Mouse (Mus musculus) skeletal muscle tissue, adult 2 months (tissue): ENCODE results near the gene Sash3.

Source experiments
- DNase-seq: peaks from one replicate; pipeline ENCODE4 v3.0.0-alpha.2; 2012; ENCODE audit warnings: low read depth, low spot score

Gene Sash3

DNA sequence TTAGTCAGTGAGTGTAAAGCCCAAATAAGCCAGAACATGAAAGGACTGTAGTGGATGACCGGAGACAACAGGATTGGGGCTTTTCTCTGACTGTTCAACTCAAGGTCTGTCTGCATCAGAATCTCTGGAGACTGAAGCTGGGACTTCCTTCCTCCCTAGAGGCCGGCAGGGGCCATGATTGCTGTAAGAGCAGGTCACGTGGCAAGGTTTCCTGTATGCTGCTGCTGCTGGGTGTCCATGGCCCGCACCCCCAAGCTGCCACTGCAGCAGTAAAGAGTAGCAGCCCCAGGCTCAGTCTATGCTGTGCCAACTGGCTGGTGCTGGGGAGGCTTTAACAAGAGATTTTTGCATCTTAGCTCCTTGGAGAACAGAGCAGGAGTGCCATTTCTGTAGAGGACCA lies at the start of gene Sash3:
TSS of gene Sash3 (plus strand) at position 175 of the 400 bp plus-strand sequence.
- peak; percentile 26 for DNase-seq

- no peak for DNase-seq
Observed at GRCm38 (mm10) chrX:48096580-48096979, 49.7 kb upstream of the Sash3 start.

DNA sequence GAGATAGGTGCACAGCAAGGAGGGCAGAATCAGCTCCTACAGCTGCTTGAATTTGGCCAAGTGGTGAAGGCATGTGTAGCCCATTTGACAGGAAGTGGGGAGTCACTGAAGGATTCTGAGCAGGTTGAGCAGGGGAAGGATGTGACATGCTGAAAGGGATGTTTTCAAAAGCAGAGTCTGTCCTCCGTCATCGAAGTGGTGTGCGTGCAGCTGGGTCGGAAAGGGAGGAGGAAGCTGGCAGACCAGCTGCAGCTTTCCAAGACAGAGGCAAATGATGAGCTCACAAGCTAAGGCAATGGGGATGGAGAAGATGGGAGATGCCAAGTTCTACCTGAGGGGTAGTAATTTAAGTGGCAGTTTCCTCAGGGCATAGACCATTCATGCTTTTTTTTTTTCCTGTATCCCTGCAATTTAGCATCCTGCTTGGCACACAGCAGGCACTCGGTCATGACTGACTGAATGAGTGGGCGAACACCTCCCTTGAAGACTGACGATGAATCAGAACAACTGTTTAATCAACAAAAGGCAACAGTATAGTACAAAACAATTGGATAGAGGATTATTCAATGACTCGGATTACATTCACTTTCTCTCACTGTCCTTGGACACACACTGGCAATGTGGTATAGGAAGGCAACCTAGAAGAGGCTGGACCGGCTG lies 47.6 kb upstream of the Sash3 start:
- DNase-seq, result no peak

- no peak for DNase-seq
Observed at GRCm38 (mm10) chrX:48099871-48100270, 46.4 kb upstream of the Sash3 start.

DNA sequence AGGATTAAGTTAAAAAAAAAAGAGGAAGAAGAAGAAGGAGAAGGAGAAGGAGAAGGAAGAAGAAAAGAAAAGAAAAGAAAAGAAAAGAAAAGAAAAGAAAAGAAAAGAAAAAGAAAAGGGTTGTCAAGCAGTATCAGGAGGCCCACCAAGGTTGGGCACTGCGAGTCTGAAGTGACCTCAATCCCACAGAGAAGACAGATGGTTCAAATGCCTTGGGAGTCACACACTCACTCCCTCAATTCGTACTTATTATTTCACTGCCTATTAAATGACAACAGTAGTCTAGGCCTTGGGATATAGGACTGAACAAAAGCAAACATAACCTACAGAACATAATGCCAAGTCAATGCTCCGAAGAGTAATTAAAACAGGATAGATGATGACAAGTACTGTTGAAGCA lies 43.0 kb upstream of the Sash3 start:
- no peak for DNase-seq

GRCm38 (mm10) chrX:48104736-48105441 lies 41.3 kb upstream of the Sash3 start:
- no peak for DNase-seq

- peak; percentile 50 for DNase-seq
Observed at GRCm38 (mm10) chrX:48106226-48106625, 40.0 kb upstream of the Sash3 start.

GRCm38 (mm10) chrX:48108394-48109315 lies 37.6 kb upstream of the Sash3 start, which contains the start of gene Xpnpep2:
Xpnpep2 (plus strand) TSS chrX:48108725.
- peak; percentile 37 for DNase-seq

DNA sequence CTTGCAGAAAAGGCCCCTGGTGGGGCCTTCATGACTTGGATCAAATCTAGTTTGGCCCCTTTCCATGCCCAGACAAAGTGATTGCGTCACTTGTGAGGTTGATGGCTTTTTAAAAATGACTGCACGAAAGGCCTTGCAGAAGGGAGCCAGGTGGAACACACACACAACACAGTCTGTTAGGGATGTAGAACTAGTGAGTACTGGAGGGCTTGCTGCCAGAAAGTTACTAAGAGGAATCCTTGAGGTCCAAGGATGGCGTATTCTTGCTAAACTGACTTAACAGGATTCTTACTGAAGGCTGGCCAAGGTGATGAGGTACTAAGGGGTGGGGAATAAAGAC lies 37.0 kb upstream of the Sash3 start:
- DNase-seq, result no peak

GRCm38 (mm10) chrX:48119294-48119693 lies 26.9 kb upstream of the Sash3 start:
- DNase-seq, result no peak

DNA sequence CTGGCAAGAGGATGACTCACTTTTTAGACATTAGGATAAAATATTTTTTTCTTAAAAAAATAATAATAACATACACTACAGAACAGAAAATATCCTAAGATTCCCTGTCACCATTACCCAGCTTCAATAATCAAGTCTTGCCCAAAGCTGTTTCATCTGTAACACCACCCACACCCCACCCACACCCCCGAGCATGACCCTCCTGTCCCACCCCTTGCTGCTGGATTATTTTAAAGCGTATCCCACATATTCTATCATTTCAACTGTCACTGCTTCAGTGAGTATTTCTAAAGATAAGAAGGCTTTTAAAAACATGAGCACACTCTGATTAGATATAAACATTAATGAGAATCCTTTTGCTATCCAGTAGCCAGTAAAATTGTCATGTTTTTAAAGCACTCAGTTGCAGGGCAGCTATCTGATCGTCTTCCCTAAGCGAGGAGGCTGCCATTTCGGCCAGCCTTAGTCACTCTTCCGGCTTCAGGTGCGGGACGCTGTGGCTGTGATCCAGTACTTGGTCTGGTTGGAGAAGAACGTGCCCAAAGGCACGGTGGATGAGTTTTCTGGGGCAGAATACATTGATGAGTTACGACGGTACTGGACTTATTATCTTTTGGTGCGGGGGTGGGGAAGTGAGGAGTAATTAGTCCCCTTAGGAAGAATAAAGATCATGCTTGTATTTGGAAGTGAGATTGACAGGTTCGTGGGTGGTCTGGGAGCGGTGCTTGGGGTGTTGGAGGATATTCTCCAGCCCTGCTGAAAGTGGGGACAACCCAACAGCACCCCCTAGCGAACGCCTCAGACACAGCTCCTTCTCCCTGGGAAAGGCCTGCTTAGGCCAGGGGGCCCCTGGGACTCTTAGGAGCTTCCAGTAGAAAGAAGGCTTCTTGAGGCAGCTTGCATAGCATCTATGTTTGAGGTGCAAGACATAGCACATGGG lies 21.8 kb upstream of the Sash3 start:
- DNase-seq, result no peak

GRCm38 (mm10) chrX:48126903-48127476 lies 19.2 kb upstream of the Sash3 start:
- DNase-seq, result no peak

DNA sequence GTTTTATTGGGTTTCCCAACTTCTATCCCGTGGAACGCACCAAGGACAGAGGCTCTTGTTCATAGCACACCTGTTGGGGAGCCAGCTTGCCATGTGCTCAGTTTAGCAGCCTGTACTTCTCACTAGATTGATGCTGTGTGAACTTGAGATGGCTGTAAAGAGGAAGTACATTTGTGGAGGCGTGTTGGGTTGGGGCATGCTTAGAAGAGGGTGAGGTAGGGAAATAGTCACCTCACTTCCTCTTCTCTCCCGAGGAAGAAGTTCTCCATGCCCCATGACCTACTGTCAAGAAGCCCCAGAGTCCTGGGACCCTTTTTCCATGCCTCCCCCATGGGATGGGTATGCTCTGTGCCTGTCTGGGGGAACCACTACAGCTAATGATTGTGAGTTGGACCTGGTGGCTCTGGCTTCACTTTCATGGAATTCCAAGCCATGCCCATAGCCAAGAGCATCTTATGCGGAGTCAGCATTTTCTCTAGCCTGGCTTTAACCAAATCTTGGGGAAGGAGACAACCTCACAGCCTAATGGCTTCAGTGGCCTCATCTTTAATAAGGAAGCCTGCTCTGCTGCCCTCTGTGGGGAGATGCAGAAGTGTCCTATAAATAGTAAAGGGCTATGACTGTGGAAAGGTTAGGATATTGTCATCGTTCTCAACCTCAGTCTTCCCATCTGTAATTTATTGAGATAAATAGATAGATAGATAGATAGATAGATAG lies 18.6 kb upstream of the Sash3 start:
- DNase-seq, result no peak

DNA sequence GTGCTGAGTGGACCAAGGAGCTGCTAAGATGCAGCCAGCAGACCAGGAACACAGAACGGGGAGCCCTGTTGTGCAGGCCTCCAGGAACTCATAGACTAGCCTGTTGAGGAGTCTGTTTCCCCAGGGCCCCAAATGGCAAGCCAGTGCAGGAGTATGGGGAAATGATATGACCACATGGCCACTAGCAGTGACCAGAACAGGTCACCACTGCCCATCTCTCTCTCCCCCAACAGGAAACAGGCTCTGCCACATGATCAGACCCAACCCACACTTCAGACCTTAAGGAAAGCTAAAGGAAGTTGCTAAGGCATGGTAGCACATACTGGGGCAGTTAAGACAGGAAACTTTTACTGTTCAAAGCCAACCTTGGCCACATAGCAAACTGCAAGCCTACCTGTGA lies 17.1 kb upstream of the Sash3 start:
- no peak for DNase-seq

DNA sequence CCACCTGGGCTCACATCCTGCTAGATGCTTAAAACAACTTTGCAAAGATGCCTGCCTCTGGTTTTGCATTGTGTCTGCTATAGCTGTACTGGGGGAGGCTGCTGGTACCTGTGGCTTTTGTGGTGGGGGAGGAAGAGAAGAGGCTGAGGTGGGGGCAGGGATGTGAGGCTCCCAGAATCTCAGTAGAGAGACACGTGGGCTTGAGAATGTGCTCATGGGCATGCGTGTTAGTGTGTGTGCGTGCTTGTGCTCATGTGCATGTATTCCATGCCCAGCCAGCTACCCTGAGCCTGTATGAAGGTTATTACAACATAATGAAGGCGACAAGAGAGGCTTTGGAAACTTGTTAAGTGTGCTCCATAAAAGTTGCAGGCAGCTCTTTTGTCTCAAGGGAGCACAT lies 9.3 kb upstream of the Sash3 start:
- no peak for DNase-seq

- DNase-seq, result no peak
Observed at GRCm38 (mm10) chrX:48138011-48138410, 8.2 kb upstream of the Sash3 start.

GRCm38 (mm10) chrX:48138539-48139275 lies 7.5 kb upstream of the Sash3 start:
- no peak for DNase-seq

DNA sequence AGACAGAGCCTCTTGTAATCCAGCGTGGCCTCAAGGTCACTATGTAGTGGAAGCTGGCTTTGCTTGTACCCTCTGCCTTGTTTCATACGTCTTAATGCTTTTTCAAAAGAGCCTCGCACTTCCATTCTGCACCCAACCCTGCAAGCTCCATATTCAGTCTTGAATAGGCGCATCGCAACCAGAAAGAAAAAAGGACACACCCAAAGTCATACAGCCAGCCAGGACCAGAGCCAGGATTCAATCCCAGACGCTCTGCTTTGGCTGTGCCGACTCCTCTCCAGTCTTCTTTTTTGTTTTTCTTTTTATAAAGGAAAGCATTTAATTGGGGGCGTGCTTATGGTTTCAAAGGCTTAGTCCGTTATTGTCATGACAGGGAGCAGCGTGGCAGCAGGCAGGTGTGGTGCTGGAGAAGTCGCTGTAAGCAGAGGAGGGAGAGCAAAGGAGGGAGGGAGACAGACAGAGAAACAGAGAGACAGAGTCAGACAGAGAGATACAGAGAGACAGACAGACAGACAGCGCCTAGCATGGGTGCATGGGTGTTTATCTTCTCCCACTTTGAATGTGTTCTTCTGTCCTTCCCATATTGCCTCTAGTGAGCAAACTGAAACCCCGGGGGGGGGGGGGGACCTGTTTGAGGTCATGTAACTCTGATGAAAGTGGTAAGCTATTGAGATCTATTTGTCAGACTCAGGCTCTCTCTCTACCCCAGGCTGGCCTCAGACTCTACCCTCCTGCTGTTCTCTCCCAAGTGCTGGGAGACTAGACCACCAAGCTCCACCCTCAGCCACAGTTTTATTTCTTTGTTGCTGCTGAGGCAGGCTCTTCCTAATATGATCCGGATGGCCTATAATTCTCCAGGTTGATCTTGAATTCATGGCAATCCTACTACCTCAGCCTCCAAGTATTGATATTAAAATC lies 6.6 kb upstream of the Sash3 start:
- DNase-seq, result no peak
